Mouse (Mus musculus): ENCODE measurements around the gene Col1a1.

Col1a1 gene

GRCm38 (mm10) chr11:94936045-94936444, at the start of gene Col1a1:
Gene Col1a1 (plus strand): TSS chr11:94936224.
- peak; percentile 87 for DNase-seq

GRCm38 (mm10) chr11:94891155-94891554, 44.9 kb upstream of the Col1a1 start:
- DNase-seq, result no peak

- DNase-seq, result no peak
These were observed 39.2 kb upstream of the Col1a1 start for GRCm38 (mm10) chr11:94896753-94897376.

DNA sequence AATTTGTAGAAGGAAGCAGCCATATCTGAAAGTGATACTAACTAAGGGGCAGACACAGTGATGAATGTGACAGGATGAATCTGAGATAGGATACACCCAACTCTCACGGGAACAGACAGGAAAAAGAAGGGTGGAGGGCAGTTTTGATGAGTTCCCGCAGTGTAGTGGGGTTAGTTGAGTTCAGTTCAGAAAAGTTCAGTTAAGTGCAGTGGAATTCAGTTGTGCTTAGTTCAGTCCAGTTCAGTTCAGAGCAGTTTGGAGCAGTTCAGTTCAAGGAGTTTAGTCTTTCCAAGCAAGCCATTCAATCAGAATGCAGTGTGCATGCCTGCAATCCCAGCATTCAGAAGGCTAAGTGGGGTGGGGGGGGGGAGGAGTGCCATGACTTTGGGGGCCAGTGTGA, 34.8 kb upstream of the Col1a1 start:
- DNase-seq, result no peak

DNA sequence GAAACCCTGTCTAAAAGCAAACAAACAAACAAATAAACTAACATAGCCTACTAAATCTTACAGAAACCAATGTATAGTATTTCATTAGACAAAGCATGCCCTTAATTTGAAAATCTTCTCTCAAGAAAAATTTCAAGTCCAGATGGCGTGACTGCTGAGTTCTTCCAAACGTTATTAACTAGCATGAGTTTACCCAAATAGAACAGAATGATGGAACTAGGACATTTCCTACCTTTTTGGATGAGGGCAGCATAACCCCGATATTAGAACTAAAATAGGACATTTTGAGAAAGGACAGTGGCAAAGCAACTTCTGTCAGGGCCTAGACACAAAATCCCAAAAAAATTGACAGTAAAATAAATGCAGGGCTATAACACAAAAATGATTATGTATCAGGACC, 31.7 kb upstream of the Col1a1 start:
- no peak for DNase-seq

DNA sequence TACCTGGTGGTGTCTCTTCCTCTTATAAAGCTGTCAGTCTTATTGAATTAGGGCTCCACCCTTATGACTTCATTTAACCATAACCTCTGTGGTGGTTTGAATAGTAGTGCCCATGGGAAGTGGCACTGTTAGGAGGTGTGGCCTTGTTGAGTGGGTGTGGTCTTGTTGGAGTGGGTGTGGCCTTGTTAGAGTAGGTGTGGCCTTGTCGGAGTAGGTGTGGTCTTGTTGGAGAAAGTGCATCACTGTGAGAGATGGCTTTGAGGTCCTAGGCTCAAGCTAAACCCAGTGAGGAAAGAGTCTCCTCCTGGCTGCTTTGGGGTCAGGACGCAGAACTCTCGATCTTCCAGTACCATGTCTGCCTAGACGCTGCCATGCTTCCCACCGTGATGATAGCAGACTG, 25.1 kb upstream of the Col1a1 start:
- no peak for DNase-seq

DNA sequence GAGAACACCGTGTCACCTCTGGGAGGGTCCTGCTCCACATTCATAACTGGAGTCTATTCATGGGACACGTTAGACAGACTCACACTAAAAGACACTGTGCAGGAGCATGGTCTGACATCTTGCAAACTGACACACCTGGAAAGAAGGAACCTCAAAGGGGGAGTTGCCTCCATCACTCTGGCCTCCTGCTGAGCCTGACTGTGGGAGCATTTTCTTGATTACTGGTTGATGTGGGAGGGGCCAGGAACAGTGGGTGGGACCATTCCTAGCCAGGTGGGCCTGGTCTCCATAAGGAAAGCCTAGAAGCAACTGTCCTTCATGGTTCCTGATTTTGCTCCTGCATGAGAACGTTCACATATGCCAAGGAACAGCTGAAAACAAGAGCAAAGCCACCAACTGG, 23.5 kb upstream of the Col1a1 start:
- no peak for DNase-seq

DNA sequence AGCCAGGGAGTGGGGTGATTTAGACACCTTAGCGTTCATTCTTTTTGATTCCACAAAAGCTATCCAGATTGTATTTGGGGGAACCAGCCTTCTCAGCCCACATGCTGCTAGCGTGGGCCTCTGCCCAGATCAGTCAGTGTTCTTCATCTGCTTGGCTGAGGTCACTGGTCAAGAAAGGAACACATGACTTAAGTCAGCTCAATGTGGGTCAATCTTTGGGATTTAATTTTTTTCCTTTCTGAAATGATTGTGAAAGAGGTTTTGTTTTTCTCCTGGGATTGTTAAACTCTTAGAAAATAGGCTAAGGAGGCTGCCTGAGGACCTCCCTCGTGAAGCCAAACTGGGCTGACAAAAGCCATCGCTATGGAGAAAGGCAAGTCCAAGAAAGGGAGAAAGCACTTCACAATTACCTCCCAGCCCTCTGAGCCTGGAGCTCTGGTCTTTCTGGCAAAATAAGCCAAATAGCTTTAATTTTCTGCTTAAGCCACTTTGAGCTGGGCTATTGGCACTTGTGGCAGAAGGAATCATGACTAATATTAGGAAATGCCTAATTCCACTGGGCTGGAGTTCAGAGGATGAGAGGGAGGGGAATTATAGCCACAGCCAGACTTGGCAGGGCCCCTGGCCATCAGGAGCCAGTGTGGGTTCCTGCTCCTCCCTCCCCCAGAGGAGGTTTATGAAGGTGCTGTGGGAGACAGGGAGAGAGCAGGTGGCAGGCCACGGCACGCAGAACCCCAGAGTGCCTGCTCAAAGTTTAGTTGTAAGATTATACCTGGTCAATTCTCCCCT, 22.5 kb upstream of the Col1a1 start:
- no peak for DNase-seq

GRCm38 (mm10) chr11:94915675-94916403, 20.2 kb upstream of the Col1a1 start:
- DNase-seq, result peak; percentile 53

DNA sequence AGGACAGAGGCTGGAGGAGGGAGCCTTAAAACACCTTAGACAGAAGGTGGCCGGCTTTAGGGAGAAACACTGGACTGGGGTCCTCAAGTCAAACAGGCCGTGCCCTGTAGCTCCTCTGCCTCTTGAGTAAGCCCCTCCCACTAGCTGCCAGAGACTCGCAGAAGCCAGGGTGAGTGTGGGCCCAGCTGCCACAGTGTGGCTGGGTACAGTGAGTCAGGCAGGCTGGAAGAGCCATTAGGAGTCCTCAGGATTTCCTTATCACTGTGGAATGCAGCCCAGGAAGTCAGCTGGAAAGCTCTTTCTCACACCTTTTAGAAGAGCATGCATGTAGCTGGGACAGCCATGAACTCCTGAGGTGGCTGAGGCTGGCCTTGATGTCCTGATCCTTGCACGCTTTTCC, 19.5 kb upstream of the Col1a1 start:
- DNase-seq, result no peak

GRCm38 (mm10) chr11:94917717-94918116, 18.3 kb upstream of the Col1a1 start:
- DNase-seq, result no peak

GRCm38 (mm10) chr11:94920996-94921401, 15.0 kb upstream of the Col1a1 start:
- DNase-seq, result no peak

- no peak for DNase-seq
These were observed 11.0 kb upstream of the Col1a1 start for GRCm38 (mm10) chr11:94924977-94925376.

- DNase-seq, result no peak
These were observed 9.6 kb upstream of the Col1a1 start for GRCm38 (mm10) chr11:94926431-94926830.

GRCm38 (mm10) chr11:94927771-94928291, 8.2 kb upstream of the Col1a1 start:
- DNase-seq, result peak; percentile 41

DNA sequence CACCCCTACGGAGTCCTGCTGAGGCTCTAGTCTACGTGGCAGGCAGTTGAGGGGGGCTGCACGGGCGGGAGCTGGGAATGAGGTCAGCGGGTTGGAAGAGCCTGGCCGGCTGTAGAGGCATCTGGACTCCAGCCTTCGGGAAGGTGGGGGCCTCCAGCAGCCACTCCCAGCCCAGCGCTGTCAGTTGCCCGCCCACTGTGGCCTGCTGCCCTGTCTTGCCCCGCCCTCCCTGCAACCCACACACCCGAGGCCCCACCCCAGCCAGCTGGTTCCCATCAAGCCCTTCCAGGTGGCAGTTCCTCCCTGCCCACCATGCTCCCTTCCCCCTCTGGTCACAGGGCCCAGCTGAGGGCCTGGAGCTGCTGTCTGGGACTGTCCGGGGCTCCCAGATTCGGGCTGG, 7.2 kb upstream of the Col1a1 start:
- DNase-seq, result peak; percentile 96

DNA sequence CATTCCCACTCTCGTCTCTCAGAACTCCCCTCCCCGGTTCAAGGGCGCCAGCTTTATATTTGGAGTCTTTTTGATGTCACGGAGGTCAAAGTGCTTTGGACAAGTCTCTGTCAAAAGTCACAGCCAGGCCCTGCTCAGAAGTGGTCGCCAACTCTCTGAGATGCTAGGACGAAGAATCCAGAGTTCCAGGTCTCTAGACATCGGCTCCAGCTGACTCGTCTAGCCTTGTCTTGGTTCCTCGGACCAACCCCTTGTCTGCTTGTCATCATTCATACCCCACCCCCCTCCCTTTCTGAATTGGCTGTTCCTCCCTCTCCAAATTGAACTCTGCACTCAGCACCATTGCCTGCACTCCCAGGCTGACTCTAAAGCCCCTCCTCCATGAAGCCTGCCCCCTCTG, 6.4 kb upstream of the Col1a1 start:
- no peak for DNase-seq

DNA sequence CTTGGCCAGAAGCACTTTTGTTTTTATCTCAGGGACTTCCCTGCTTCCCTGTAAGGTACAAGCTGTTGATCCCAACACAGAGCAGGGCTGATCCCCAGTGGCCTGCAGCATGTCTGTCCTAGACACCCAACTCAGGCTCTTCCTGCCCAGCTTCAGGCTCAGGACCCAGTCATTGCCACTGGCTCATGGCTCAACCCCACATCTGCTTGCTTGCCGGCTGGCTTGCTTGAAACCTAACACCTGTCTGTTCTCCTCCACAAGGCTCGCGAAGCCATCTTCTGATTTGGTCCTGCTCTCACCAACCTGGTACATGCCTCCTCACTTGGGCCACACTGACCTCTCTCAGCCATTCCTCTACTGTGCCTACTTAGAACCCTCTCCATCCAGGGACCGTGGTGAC, 5.9 kb upstream of the Col1a1 start:
- no peak for DNase-seq

DNA sequence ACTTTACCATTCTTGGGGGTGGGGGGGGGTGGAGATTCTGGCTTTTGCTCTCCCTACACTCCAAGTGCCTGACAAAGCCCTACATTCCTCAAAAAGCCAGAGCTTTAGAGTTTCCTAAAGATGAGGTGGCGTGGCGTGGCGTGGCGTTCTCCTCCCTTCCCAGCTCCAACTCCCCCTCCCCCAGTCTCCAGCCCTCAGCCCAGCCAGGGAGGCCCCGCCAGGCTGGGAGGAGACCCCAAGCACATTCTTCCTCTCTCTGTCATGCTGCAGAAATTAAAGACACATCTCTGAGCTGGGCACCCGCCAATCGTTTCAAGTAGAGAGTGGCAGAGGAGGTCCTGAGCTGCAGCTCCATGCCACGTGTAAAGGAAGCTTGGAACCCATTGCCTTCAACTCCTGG, 2.4 kb upstream of the Col1a1 start:
- peak; percentile 65 for DNase-seq

- DNase-seq, result peak; percentile 55
These were observed 1.5 kb upstream of the Col1a1 start for GRCm38 (mm10) chr11:94934526-94934925.

DNA sequence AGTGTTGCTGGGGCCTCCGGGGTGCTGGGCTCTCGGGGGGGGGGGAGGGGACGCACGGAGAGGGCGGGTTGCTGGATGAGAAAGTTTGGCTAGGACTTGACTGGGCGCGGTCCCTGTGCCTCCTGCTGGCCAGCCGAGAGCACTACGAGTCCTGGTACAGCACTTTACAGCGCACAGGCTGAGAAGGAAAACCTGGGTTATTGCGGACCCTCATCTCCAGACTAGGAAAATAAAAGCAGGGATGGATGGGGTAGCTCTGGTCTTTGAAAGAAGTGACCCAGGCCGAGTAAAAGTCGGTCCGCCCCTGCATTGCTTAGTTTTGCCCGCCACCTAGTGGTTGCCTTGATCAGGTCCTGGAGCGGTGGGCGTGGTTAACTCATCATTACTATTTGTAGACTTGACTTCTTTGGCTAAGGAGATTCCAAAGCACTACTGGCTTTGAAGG, 849 bp downstream of the Col1a1 start:
- DNase-seq, result peak; percentile 96

DNA sequence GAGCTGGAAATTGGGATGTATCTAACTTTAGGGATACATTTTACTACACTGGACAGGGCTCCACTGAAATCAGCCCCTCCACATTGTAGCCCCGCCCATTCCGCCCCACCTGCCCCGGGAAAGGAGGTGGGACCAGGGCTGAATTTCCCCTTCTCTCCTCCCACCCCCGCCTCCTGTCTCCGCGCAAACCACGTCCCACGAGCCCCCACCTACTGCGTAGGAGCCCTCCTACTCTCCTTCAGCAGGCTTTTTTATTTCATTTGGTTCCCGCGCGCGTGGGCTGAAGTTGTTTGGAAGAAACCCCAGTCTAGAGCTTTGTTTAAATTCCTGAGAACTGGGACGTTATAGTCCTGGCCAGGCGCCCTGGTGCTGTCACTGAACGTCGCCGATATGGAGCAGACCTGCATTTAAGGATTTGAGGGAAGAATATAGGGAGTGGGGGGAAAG, 1.3 kb downstream of the Col1a1 start:
- no peak for DNase-seq

DNA sequence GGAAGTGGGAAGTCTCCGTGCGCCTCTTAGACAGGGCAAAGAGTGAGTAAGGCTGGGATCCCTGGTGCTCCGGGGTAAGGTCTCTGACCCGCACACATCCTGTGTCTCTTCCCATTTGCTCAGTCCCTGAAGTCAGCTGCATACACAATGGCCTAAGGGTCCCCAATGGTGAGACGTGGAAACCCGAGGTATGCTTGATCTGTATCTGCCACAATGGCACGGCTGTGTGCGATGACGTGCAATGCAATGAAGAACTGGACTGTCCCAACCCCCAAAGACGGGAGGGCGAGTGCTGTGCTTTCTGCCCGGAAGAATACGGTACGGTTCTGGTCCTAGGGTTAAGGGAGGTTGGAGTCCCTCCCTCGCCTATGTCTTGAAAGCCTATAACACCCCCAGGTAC, 1.8 kb downstream of the Col1a1 start:
- peak; percentile 39 for DNase-seq

GRCm38 (mm10) chr11:94938296-94938695, 2.3 kb downstream of the Col1a1 start:
- DNase-seq, result peak; percentile 32
